Mouse (Mus musculus) right cerebral cortex, postnatal 14 days (tissue): ENCODE results near the gene Ppme1.
A peak's percentile ranks its signal among the peaks of the same experiment; 100 is the strongest.

Experiments
- DNase-seq: peaks from one replicate; pipeline ENCODE4 v3.0.0; 2022

The Ppme1 gene

GRCm38 (mm10) chr7:100371495-100372451 is at the start of gene Ppme1, which contains the start of gene C2cd3:
Gene Ppme1 (minus strand): TSS chr7:100372307.
Gene C2cd3 (plus strand): TSS chr7:100372233.
- DNase-seq: peak; percentile 98

DNA sequence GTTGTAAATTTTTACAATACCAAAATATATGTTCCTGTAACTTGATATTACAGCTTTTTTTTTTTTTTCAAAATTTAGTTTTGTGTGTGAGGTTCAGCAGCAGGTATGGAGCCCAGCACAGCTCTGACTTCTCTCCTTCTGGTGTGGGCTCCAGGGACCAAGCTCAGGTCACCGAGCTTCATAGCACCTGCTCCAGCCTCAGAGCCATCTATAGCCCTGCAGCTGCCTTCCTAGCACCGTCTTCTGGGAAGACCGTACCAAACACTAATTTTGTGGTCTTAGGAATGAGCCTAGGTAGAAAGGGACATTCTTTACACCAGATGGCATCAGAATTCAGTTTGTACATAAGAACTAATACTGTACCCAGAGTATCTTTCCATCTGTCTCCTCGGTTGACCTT is 36.6 kb upstream of the Ppme1 start:
- no peak for DNase-seq

- DNase-seq: no peak
These were observed 35.6 kb upstream of the Ppme1 start for GRCm38 (mm10) chr7:100407677-100408076.

GRCm38 (mm10) chr7:100402715-100403114 is 30.6 kb upstream of the Ppme1 start:
- DNase-seq: no peak

DNA sequence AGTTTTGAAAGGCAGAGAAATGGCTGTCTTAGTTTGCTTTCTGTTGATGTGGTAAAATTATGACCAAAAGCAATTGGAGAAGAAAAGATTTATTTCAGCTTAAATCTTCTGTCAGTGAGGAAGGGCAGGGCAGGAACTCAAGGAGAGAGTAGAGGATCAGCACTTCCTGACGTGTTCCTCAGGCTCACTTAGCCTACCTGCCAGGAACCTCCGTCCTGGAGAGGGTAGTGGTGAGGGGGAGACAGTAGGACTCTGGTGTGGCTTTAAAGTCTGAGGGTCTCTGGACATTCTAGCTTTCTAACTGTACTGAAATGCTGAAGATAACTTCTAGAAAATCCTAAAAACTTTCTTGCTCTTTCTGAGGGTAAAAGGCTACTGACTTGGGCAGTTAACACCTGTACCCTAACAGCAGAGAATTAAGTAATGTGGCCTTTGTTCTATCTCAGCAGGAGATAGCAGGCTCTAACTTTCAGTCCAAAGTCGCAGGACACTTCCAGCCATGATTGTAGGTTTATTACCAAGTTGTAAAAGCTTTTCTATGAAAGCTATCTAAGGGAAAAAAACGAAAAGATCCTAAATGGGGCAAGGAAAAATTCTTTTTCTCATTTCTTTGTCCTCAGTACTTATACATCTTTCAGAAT is 28.9 kb upstream of the Ppme1 start:
- no peak for DNase-seq

DNA sequence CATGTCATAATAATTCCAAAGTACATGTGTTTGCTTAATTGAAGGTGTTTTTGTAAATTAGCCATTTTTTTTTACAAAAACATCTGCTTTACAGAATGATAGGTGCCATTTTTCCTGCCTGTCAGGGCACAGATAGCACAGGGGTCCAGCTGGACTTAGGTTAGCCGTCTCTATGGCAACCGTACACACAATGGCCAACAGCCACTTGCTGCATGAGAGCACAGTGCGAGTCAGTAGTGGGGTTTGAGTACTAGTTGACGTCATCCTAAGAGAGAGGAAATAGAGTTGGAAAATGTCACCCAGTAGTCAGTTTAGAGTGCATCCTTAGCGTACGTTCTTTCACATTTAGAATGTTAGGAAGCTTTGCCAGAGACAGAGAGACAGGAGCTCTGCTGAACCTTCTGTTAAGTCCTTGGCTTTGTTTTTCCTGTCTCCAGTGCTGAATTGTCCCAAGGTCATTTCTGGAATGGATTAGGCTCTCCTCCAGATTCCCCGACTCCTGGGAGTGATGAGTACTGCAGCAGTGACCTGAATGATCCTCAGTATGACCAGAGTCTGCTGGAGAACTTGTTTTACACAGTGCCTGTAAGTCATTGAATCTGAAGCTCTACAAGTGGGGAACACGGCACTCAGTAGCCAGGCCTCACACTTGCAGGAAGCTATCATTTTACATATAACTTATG is 27.3 kb upstream of the Ppme1 start:
- no peak for DNase-seq

DNA sequence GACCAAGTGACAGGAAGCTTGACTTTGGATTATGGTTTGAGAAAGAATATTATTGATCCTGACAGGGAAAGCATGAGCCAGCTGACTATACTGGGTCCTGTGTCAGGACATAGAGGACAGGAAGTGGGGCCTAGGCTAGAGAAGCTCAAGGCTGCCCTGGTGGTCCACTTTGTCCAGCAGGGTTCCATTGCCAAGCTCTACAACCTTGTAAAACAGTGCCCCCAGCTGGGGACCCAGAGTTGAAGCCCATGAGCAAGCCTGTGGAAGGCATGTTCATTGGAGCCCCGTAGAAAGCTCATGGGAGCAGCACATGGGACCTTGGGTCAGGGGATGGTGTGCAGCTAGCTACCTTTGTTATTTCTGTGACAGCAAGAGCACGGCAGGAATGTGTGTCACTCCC is 20.2 kb upstream of the Ppme1 start:
- peak; percentile 24 for DNase-seq

- DNase-seq: peak; percentile 15
These were observed 18.1 kb upstream of the Ppme1 start for GRCm38 (mm10) chr7:100390166-100390565.

GRCm38 (mm10) chr7:100388174-100388573 is 16.1 kb upstream of the Ppme1 start:
- DNase-seq: no peak

DNA sequence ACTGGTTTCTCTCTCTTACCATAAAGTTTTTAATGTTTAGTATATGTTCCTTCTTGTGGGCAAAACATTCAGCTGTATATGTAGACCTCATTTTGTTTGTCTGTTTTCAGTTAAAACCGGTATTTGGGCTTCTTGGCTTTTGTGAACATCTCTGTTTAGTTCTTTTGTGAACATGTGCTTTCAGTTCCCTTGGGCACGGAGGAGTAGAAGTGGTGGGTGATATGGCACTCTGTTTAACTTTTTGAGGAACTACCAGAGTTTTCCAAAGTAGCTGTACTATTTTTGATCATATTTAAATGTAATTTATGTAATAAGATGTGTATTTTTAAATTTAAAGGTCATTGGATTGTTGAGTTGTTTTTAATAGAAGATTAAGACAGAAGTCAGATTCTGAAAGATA is 11.1 kb upstream of the Ppme1 start:
- no peak for DNase-seq

- DNase-seq: no peak
These were observed 9.1 kb upstream of the Ppme1 start for GRCm38 (mm10) chr7:100381161-100381560.

DNA sequence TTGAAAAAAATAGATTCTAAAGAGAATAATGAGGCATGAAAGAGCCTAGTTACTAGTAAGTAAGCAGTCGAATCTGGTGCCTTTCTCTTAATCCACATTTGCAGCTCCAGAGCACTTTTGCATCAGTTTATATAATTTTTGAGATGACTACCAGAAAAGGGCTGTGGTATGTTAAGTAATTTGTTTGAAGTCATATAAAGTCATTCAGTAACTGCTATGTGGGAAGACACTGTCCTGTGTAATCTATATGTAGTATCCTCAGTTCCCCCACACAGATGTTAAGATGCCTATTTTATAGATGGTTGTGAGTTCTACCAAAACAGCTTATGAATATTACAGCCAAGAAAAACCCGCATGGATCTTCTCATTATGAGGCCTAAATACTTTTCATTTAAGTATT is 6.2 kb upstream of the Ppme1 start:
- DNase-seq: no peak

DNA sequence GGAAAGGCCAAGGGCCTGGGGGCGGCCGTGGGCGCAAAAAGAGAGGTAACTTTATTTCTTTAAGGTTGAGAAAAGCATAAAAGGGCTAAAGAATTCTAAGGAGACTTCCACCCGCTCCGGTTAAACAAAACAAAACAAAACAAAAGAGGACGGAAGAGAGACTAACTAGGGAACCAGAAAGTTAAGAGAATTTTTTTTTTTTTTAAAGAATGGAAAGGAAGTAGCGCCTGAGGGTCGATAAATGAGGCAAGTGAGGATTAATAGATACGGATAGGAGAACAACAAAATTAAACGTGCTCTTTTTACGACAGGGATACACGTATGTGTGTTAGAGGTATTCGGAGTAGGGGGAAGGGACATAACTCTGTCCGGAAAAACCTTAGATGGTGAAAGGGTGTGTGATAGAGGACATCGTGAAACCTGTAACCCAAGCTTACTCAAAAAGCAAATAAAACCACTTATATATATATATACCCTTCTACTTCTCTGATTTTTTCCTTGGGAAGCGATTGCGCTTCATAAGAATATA is 409 bp upstream of the Ppme1 start:
- no peak for DNase-seq

DNA sequence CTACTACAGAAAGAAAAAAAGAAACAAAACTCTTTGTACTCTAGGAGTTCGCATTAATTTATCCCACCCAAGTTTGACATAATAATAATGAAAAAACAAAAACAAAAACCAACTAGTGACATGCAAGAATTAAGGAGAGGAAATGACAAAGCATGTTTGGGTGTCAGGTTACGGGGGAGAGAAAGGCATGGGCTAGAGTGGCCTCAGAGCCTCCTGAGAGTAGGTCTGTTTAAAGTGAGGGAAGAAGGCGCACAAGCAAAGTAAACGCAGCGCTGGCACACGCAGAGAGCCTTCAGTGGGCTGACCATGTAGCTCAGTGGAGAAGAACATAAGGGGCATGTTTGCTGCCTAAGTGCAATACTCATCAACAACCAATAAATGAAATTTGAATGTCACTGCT is 7.2 kb downstream of the Ppme1 start:
- no peak for DNase-seq

DNA sequence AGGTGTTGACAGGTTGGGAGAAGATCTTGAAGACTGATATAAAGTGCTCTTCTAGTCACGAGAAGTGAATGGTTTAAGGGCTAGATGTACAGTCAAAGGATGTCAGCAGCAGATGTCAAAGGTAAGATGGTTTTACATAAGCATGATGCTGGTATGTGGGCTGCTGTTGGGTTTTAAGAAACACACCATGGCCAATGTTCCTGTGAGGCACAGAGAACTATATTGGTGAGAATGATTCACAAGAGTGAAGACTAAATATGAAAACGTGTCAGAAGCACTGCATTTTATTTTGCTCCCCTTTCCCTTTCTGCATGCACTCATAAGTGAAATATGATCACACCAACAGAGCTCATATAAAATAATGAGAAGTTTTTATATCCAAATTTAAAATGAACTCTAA is 8.9 kb downstream of the Ppme1 start:
- DNase-seq: no peak

- no peak for DNase-seq
These were observed 14.3 kb downstream of the Ppme1 start for GRCm38 (mm10) chr7:100357856-100358255.

DNA sequence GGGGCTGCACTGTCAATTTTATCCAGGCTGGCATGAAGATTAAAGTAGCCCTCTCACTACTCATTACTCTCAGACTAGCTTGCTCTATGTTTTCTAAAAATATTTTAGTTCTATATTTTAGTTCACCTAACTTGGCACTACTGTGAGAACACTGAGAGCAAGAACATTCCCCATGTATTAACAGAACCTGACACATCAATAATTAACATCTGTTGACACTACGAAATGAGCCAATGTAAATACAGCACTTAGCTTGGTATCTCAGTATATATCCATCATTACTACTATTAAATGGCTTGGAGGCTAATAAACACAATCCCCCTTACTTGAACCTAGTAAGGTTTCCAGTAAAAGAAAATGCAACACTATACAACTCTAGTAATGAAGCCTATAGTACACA is 15.3 kb downstream of the Ppme1 start:
- DNase-seq: no peak

DNA sequence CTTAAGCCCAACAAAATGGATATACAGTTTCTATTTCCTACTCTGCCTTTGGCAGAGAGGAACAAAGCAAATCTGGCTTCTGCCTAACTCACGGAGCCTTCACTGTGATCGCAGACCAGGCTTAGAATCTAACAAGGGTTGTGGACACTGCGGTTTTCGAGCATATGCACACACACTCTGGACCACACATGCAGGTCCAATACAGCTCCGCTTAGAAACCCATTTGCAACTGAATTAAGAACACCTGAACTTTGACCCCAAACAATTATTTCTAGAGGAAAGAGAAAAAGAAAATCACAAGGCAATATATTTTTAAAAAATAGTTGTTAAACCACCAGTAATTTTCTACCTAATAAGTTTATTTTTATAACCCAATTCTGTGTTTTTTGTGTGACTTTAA is 15.8 kb downstream of the Ppme1 start:
- no peak for DNase-seq

DNA sequence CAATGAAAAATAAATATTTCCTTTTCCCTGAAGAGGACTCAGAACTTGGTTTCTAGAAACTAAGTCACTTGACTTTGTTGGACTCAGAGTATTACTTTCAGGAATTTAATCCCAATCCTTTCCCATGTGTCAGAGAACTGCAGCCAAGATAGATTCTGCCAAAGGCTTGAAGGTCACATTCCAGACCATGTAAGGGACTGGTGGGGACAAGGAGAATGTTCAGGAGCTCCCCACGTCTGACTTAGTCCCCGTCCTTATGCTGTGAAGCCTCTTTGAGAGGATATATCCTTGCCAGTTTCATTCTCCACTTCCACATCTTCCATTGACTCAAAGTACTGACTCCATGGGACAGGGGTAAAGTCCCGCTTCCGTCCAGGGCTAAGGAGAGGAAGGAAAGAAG is 17.1 kb downstream of the Ppme1 start:
- no peak for DNase-seq

DNA sequence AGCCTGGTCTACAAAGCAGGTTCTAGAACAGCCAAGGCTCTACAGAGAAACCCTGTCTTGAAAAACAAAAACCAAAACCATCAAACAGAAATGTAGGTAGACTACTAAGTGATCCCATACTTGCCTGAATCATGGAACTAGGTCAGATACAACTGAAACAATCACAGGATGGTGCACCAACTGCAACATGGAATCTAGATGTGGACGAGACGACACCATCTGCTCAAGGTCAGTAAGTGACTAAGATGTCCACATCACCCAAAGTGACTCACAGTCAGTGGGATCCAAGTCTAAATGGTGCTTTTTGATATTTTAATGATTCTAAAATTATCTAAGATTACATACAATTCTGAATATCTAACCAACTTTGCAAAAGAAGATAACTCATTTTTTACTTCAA is 36.2 kb downstream of the Ppme1 start:
- no peak for DNase-seq

- no peak for DNase-seq
These were observed 40.8 kb downstream of the Ppme1 start for GRCm38 (mm10) chr7:100331269-100331668.

DNA sequence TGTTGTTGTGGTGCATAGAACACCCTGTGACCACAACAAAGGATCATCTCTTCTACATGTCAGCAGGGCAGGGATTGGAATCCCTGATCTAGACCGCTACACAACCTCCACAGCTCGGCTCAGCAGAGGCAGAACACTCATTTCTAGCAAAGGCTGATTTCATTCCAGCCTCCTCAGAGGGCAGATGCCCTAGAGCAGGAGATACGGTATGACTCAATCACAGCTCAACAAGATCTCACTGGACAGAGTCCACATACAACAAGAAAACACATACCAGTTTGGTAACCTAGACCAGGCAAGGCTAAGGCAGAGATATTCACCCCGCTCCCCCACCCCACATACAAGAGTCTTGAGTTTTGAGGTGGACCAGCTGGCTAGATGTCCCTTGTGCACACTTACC is 43.5 kb downstream of the Ppme1 start:
- no peak for DNase-seq

- no peak for DNase-seq
These were observed 44.6 kb downstream of the Ppme1 start for GRCm38 (mm10) chr7:100327514-100327913.
